In the genomic region with DNA sequence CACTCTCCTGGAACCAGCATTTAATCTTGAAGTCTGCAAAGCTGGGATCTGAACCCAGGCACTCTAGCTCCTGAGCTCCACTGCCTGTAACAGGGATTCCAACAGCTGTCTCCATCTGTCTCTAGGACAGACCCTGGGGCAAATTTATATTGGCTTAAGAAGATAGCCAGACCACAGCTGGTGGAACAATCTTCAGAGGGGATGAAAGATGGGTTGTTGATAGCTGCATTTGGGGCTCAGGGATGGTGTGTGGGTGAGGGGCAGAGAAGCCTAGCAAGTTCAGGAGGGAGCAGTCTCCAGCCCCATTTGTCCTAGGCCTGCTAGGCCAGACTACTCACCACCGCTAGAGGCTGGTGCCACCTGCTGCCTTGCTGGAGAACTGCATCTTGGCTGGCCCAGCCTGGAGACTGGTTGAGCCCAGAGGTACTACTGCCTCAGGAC, we compare ENCODE assay signal across 8 mouse cellular contexts.
DNase-seq lines count a peak whose midpoint lies in the region; ATAC-seq and TF ChIP-seq lines count a peak whose summit lies in the region.

No protein-coding gene starts in this region.

- no peaks in the 10 kb centered on the region for H3K27me3 ChIP-seq in forebrain, embryonic 13.5 days
- H3K27me3 ChIP-seq in liver, embryonic 14.5 days (ENCODE audit: control insufficient read depth, insufficient read depth, low read length) = no peaks in the 10 kb centered on the region
- H3K27me3 ChIP-seq in stomach, embryonic 14.5 days (ENCODE audit: control insufficient read depth, insufficient read depth, low read length) = no peaks in the 10 kb centered on the region

- DNase-seq in c-Kit-positive CD71-positive TER-119-positive erythroid progenitor cells, embryonic 14.5 days (ENCODE audit: low spot score) = peak; percentile 65
- DNase-seq in heart, postnatal 14 days = peak; percentile 91 to 96
- DNase-seq in kidney, postnatal 4 days = peak; percentile 92 to 93
- DNase-seq in liver, embryonic 14.5 days (ENCODE audit: low read depth in 3 of 3, low spot score in 3 of 3) = peak in 1 of 3 experiments; percentile 53
- peak; percentile 83 for DNase-seq in neural tube, embryonic 10.5 days (ENCODE audit: extremely low spot score, low spot score)

- H3K36me3 ChIP-seq in forebrain, embryonic 13.5 days (ENCODE audit: poor library complexity, severe bottlenecking) = no peaks in the 10 kb centered on the region
- H3K36me3 ChIP-seq in liver, embryonic 14.5 days (replicated peaks; ENCODE audit: control insufficient read depth, insufficient read depth, low read depth) = no peaks in the 10 kb centered on the region
- no peaks in the 10 kb centered on the region for H3K36me3 ChIP-seq in stomach, embryonic 14.5 days (ENCODE audit: control insufficient read depth, insufficient read depth, low read length)

- 4% methylated on average over 1 of the region's 1 CpGs for WGBS in forebrain, embryonic 13.5 days
- 0% methylated on average over 1 of the region's 1 CpGs for WGBS in liver, embryonic 14.5 days (ENCODE audit: insufficient replicate concordance)
- WGBS in stomach, embryonic 14.5 days = 7% methylated on average over 1 of the region's 1 CpGs

- TF ChIP-seq EP300 in liver, embryonic 14.5 days (IDR thresholded peaks at IDR 0.05; ENCODE audit: low read depth) = no peak

- H3K4me1 ChIP-seq in forebrain, embryonic 13.5 days = peaks cover 52% of the 10 kb centered on the region
- H3K4me1 ChIP-seq in liver, embryonic 14.5 days (replicated peaks; ENCODE audit: control insufficient read depth in 2 of 2, insufficient read depth in 2 of 2, low read length in 1 of 2) = no peaks in the 10 kb centered on the region
- peaks cover 27% of the 10 kb centered on the region; the same call in 1 of the 2 replicates for H3K4me1 ChIP-seq in stomach, embryonic 14.5 days (ENCODE audit: control insufficient read depth, insufficient read depth, low read length)

- H3K27ac ChIP-seq in forebrain, embryonic 13.5 days = 0 out of 2 replicates have a peak overlapping the region, but pooled peaks have one; percentile 19
- H3K27ac ChIP-seq in liver, embryonic 14.5 days = no peak overlapping the region
- peak overlapping the region; percentile 58 for H3K27ac ChIP-seq in stomach, embryonic 14.5 days (ENCODE audit: low read length)

- H3K9ac ChIP-seq in forebrain, embryonic 13.5 days = no peak overlapping the region
- no peak overlapping the region for H3K9ac ChIP-seq in liver, embryonic 14.5 days (replicated peaks)
- no peak overlapping the region for H3K9ac ChIP-seq in stomach, embryonic 14.5 days (replicated peaks; ENCODE audit: low read depth, low read length)

- intact Hi-C loops in heart, postnatal 14 days (cut with DNase I) = loop anchor here (2.0 to 10.0 kb wide), 3 partner anchors 74 to 264 kb away; partner anchors contain the start of gene Klf15

- H3K4me2 ChIP-seq in forebrain, embryonic 13.5 days = no peak overlapping the region
- no peak overlapping the region for H3K4me2 ChIP-seq in liver, embryonic 14.5 days (ENCODE audit: low read depth)
- H3K4me2 ChIP-seq in stomach, embryonic 14.5 days (replicated peaks; ENCODE audit: low read depth, low read length) = no peak overlapping the region

- no peak overlapping the region for H3K4me3 ChIP-seq in forebrain, embryonic 13.5 days
- no peak overlapping the region for H3K4me3 ChIP-seq in liver, embryonic 14.5 days (ENCODE audit: insufficient read depth in 1 of 2, low read depth in 2 of 2, low read length in 2 of 2)
- no peak overlapping the region for H3K4me3 ChIP-seq in stomach, embryonic 14.5 days (ENCODE audit: low read depth, low read length)

- ATAC-seq in CD4-positive, CD25-positive, alpha-beta regulatory T cell, adult 4 months = peak; percentile 96
- ATAC-seq in forebrain, embryonic 13.5 days = peak; percentile 90
- peak; percentile 75 for ATAC-seq in liver, embryonic 14.5 days (ENCODE audit: insufficient read depth)
- ATAC-seq in stomach, embryonic 14.5 days (ENCODE audit: insufficient number of reproducible peaks, insufficient read depth, low FRiP score, low read depth) = peak; percentile 87

- TF ChIP-seq CTCF in liver, embryonic 14.5 days (IDR thresholded peaks at IDR 0.05; ENCODE audit: low read depth) = peak; percentile 100

- H3K9me3 ChIP-seq in forebrain, embryonic 13.5 days (replicated peaks) = no peaks in the 10 kb centered on the region
- H3K9me3 ChIP-seq in liver, embryonic 14.5 days (ENCODE audit: control insufficient read depth, low read length) = no peaks in the 10 kb centered on the region
- no peaks in the 10 kb centered on the region for H3K9me3 ChIP-seq in stomach, embryonic 14.5 days (ENCODE audit: control insufficient read depth, low read depth, low read length)
